Mouse (Mus musculus) CD4-positive naive resting alpha-beta T cell, adult 57 days (primary cell): Measurements from ENCODE around the gene Atp8b2. TPM values are rescaled to one million over a fixed set of nuclear protein-coding genes. Genes with fewer than 3 reads are reported as not detected.

Source experiments
- total RNA-seq: library from RNA; stranded (reverse); gene quantifications from one replicate; pipeline ENCODE4 v1.2.4, GENCODE M21; 2023

Atp8b2 gene
- 140 TPM for total RNA-seq

DNA sequence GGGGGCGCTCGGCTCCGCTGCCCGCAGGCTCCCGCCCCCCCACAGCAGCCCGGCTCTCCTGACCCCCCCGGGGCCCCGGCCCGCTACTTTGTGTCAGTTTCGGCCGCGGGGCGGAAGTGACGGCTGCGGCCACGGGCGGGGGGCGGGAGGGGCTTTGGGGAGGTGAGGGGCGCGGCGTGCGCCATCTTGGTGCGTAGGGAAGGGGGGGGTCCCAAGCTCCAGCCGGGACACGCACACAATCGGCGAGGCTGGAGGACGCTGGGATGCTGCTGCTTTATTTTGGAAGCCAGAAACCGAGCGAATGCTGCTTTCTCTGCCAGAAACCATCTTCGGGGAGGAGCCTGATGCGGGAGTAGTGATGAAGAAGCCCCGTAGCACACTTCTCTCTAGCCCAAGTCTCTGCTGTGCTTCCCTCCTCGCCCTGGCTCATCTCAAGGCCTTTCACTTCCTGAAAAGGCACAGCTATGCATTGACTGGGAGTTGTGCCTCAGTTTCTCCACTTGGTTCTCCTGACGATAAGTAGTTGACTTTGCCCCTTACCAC is at the start of gene Atp8b2:
Atp8b2 (minus strand) TSS at position 288 of the 543 bp plus-strand sequence.

DNA sequence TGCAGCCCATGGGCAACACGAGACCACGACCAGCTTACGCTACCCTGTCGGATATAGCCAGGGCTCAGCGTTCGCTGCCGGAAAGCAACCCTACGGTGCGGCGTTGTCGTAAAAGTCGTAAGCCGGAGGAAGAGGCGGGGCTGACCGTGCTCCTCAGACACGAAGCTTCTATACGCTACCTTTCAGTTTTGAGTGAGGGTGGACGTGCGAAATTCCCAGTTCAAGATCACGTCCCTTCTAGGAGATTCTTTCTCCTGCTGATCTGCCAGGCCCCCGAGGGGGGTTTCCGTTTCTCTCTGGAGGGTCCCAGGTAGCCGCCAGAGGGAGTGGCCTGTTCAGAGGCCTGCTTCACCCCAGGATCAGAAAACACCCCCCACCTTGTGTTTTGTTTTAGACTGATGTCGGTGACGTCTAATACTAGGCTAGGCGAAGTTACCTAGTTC is 35.3 kb upstream of the Atp8b2 start, which contains the start of gene Hax1:
Hax1 (minus strand) TSS at position 169 of the 443 bp plus-strand sequence.

GRCm38 (mm10) chr3:89912543-89913391 is 50.5 kb downstream of the Atp8b2 start, which contains the start of gene Il6ra:
Il6ra (minus strand) TSS chr3:89913196.

Other genes with a start within 250 kb of the Atp8b2 start
- 152 TPM for gene Adar, start 248.5 kb downstream of the Atp8b2 start, total RNA-seq
- gene Chrnb2, start 198.9 kb downstream of the Atp8b2 start, total RNA-seq: 2.7 TPM
- 84.0 TPM for gene Ube2q1, start 189.9 kb downstream of the Atp8b2 start, total RNA-seq
- 1.8 TPM for gene She, start 132.1 kb downstream of the Atp8b2 start, total RNA-seq
- 186 TPM for gene Il6ra, start 50.3 kb downstream of the Atp8b2 start, total RNA-seq
- gene Hax1, start 35.3 kb upstream of the Atp8b2 start, total RNA-seq: 58.9 TPM
- gene 4933434E20Rik, start 88.1 kb upstream of the Atp8b2 start, total RNA-seq: 96.2 TPM
- gene Ubap2l, start 89.1 kb upstream of the Atp8b2 start, total RNA-seq: 246 TPM
- 627 TPM for gene Tpm3, start 109.1 kb upstream of the Atp8b2 start, total RNA-seq
- 0.95 TPM for gene Nup210l, start 140.6 kb upstream of the Atp8b2 start, total RNA-seq